Mouse (Mus musculus) kidney, adult 2 months (tissue): Measurements from ENCODE around the gene Rasl10b. TPM values are rescaled to one million over a fixed set of nuclear protein-coding genes. Genes with fewer than 3 reads are reported as not detected.

Experiments
- DNase-seq: peaks from one replicate; pipeline ENCODE4 v3.0.0; 2021
- H3K27ac ChIP-seq: fragments of 200-500 bp; 2 replicates; pipeline ENCODE4 v1.5.1; 2012; ENCODE audit warnings: low read depth, low read length, control low read depth, inconsistent platforms; ENCODE audit not compliant: insufficient read depth
- H3K27me3 ChIP-seq: fragments of 200-500 bp; replicated peaks from 2 replicates; pipeline ENCODE4 v1.6.1; 2012; ENCODE audit warnings: mild to moderate bottlenecking, moderate library complexity, low read length, inconsistent platforms; ENCODE audit not compliant: control insufficient read depth, insufficient read depth
- H3K36me3 ChIP-seq: fragments of 200-500 bp; 2 replicates; pipeline ENCODE4 v1.6.1; 2012; ENCODE audit warnings: mild to moderate bottlenecking, moderate library complexity, low read length, inconsistent platforms; ENCODE audit not compliant: control insufficient read depth, insufficient read depth
- H3K4me1 ChIP-seq: fragments of 200-500 bp; 2 replicates; pipeline ENCODE4 v1.6.1; 2011; ENCODE audit warnings: low read length; ENCODE audit not compliant: control insufficient read depth, insufficient read depth
- H3K4me3 ChIP-seq: fragments of 200-500 bp; 2 replicates; pipeline ENCODE4 v1.5.1; 2011; ENCODE audit warnings: mild to moderate bottlenecking, low read depth, low read length, control low read depth; ENCODE audit not compliant: insufficient read depth
- CTCF ChIP-seq: fragments of 200-500 bp; conservative IDR thresholded peaks from 2 replicates; pipeline ENCODE4 v1.5.1; 2011; ENCODE audit warnings: low read depth, mild to moderate bottlenecking, control low read depth, low read length, moderate library complexity, mixed read lengths; ENCODE audit not compliant: insufficient read depth, insufficient read length
- POLR2A ChIP-seq: fragments of 200-500 bp; IDR thresholded peaks from one replicate; pipeline ENCODE4 v1.6.1; 2011; ENCODE audit warnings: low read depth, low read length, control low read depth
- WGBS: fragments of 180-500 bp; shearing (Covaris S2); methylation state at CpG from one replicate; pipeline ENCODE4 v1.1.7; 2018; 5-methylcytosine and 5-hydroxymethylcytosine counted together
- polyA plus RNA-seq: library from polyadenylated mRNA; depleted of rRNA; stranded (reverse); fragments of >200 nt; gene quantifications from 2 replicates; pipeline ENCODE4 v1.2.3, GENCODE M21; 2012

The Rasl10b gene
- polyA plus RNA-seq, 1 experiment: 1.4 TPM

GRCm38 (mm10) chr11:83451281-83451680 is 42.3 kb downstream of the Rasl10b start:
- H3K4me1 ChIP-seq: peaks cover 9% of the 10 kb centered on the region; the same call in 1 of the 2 replicates
- H3K27ac ChIP-seq: no peak overlapping the region

GRCm38 (mm10) chr11:83454548-83454947 is 45.6 kb downstream of the Rasl10b start:
- 28% methylated on average over 4 of the region's 4 CpGs for WGBS
- no peaks in the 10 kb centered on the region for H3K27me3 ChIP-seq
- H3K27ac ChIP-seq: no peak overlapping the region
- TF ChIP-seq POLR2A: no peak
- no peak for TF ChIP-seq CTCF
- H3K36me3 ChIP-seq: no peaks in the 10 kb centered on the region
- peaks cover under 1% of the 10 kb centered on the region; the same call in 1 of the 2 replicates for H3K4me1 ChIP-seq
- no peak overlapping the region for H3K4me3 ChIP-seq
- DNase-seq: peak; percentile 68

More at GRCm38 (mm10) chr11:83451281-83451680, 42.3 kb downstream of the Rasl10b start:
- DNase-seq: no peak
- H3K27me3 ChIP-seq: no peaks in the 10 kb centered on the region
- H3K4me3 ChIP-seq: no peak overlapping the region
- no peak for TF ChIP-seq CTCF
- TF ChIP-seq POLR2A: no peak
- H3K36me3 ChIP-seq: no peaks in the 10 kb centered on the region
- 92% methylated on average over 10 of the region's 10 CpGs for WGBS

GRCm38 (mm10) chr11:83455608-83456007 is 46.7 kb downstream of the Rasl10b start:
- no peak for DNase-seq
- H3K4me3 ChIP-seq: no peak overlapping the region
- WGBS: 83% methylated on average over 3 of the region's 3 CpGs
- H3K27ac ChIP-seq: no peak overlapping the region
- no peak for TF ChIP-seq CTCF
- no peak for TF ChIP-seq POLR2A
- H3K4me1 ChIP-seq: no peaks in the 10 kb centered on the region
- H3K36me3 ChIP-seq: no peaks in the 10 kb centered on the region
- no peaks in the 10 kb centered on the region for H3K27me3 ChIP-seq

- no peak for DNase-seq
- WGBS: 39% methylated on average over 7 of the region's 7 CpGs
- Histone ChIP-seq H3K4me1 (no peaks in the 10 kb centered on the region), H3K27ac (no peak overlapping the region), H3K36me3 (no peaks in the 10 kb centered on the region), H3K27me3 (no peaks in the 10 kb centered on the region), H3K4me3 (no peak overlapping the region)
- TF ChIP-seq CTCF (no peak), POLR2A (no peak)
Observed at GRCm38 (mm10) chr11:83457257-83457656, 48.3 kb downstream of the Rasl10b start.

GRCm38 (mm10) chr11:83457912-83458601 is 49.1 kb downstream of the Rasl10b start:
- Histone ChIP-seq H3K27me3 (no peaks in the 10 kb centered on the region), H3K4me3 (no peak overlapping the region), H3K36me3 (no peaks in the 10 kb centered on the region), H3K27ac (no peak overlapping the region), H3K4me1 (no peaks in the 10 kb centered on the region)
- TF ChIP-seq POLR2A: no peak
- TF ChIP-seq CTCF: no peak
- whole genome bisulfite sequencing: 71% methylated on average over 9 of the region's 9 CpGs
- no peak for DNase-seq

- no peaks in the 10 kb centered on the region for H3K27me3 ChIP-seq
- H3K4me3 ChIP-seq: 0 out of 2 replicates have a peak overlapping the region, but pooled peaks have one; percentile 3
- no peak overlapping the region for H3K27ac ChIP-seq
- no peaks in the 10 kb centered on the region for H3K36me3 ChIP-seq
- no peaks in the 10 kb centered on the region for H3K4me1 ChIP-seq
- 88% methylated on average over 10 of the region's 10 CpGs for WGBS
- TF ChIP-seq POLR2A: no peak
- TF ChIP-seq CTCF: no peak
- no peak for DNase-seq
Observed at GRCm38 (mm10) chr11:83461462-83462027, 52.6 kb downstream of the Rasl10b start.

GRCm38 (mm10) chr11:83462711-83463244 is 53.8 kb downstream of the Rasl10b start, which contains the start of gene Mmp28:
Gene Mmp28, minus strand, starts transcription at chr11:83463071.
- DNase-seq: peak; percentile 78
- TF ChIP-seq POLR2A: no peak
- no peak for TF ChIP-seq CTCF
- 0 out of 2 replicates have a peak within 1 kb of the TSS, but pooled peaks have one; percentile 21 for H3K27ac ChIP-seq
- H3K36me3 ChIP-seq: no peaks in the 10 kb centered on the region
- no peaks in the 10 kb centered on the region for H3K27me3 ChIP-seq
- peak within 1 kb of the TSS; percentile 74 for H3K4me3 ChIP-seq
- no peaks in the 10 kb centered on the region for H3K4me1 ChIP-seq
- under 1% methylated on average over 42 of the region's 42 CpGs for WGBS
